In genomic region chr4:132037137-132037536, GRCm38 (mm10) we compare ENCODE assay signal across 27 mouse cellular contexts. TPM values are rescaled to one million over a fixed set of nuclear protein-coding genes. Genes with fewer than 3 reads are reported as not detected.
DNase-seq lines count a peak whose midpoint lies in the region; ATAC-seq lines count a peak whose summit lies in the region.
"Had no signal": no experiment of that assay in that cellular context is flagged by ENCODE, and none has a peak within 500 bp of the region (broad histone marks: within the 10 kb centered on the region; RNA-seq: fewer than 3 reads in every experiment).

No protein-coding gene starts in this region.

- no peak overlapping the region for H3K27ac ChIP-seq in heart, embryonic 11.5 days (ENCODE audit: low read depth, low read length)
- H3K27ac ChIP-seq in liver, embryonic 15.5 days (replicated peaks), result peak overlapping the region; percentile 31; the same call in 1 of the 2 replicates
- no peak overlapping the region for H3K27ac ChIP-seq in midbrain, embryonic 13.5 days
- H3K27ac ChIP-seq: embryonic facial prominence, embryonic 15.5 days; layer of hippocampus, adult 2 months; limb, embryonic 12.5 days had no signal

- peaks cover 3% of the 10 kb centered on the region for H3K4me1 ChIP-seq in heart, embryonic 11.5 days (ENCODE audit: control insufficient read depth, insufficient read depth, low read length)
- peaks cover 87% of the 10 kb centered on the region for H3K4me1 ChIP-seq in liver, embryonic 15.5 days (replicated peaks)
- H3K4me1 ChIP-seq in midbrain, embryonic 13.5 days (replicated peaks), result peaks cover 62% of the 10 kb centered on the region

- no peak overlapping the region for H3K4me3 ChIP-seq in heart, embryonic 11.5 days (ENCODE audit: low read depth, low read length)
- no peak overlapping the region for H3K4me3 ChIP-seq in liver, embryonic 15.5 days (replicated peaks)
- no peak overlapping the region for H3K4me3 ChIP-seq in midbrain, embryonic 13.5 days (replicated peaks)
- H3K4me3 ChIP-seq: embryonic facial prominence, embryonic 15.5 days; heart, embryonic 15.5 days; layer of hippocampus, adult 2 months; limb, embryonic 12.5 days; liver, embryonic 13.5 days; neural tube, embryonic 12.5 days had no signal

- no peaks in the 10 kb centered on the region for H3K36me3 ChIP-seq in heart, embryonic 11.5 days (ENCODE audit: control insufficient read depth, insufficient read depth, low read length)
- peaks cover 63% of the 10 kb centered on the region for H3K36me3 ChIP-seq in liver, embryonic 15.5 days (replicated peaks)
- no peaks in the 10 kb centered on the region for H3K36me3 ChIP-seq in midbrain, embryonic 13.5 days
- H3K36me3 ChIP-seq: embryonic facial prominence, embryonic 15.5 days; heart, embryonic 15.5 days; limb, embryonic 12.5 days; neural tube, embryonic 12.5 days had no signal

- ATAC-seq in heart, embryonic 11.5 days (replicated peaks; ENCODE audit: insufficient number of reproducible peaks, low FRiP score, low TSS enrichment), result no peak
- no peak for ATAC-seq in liver, embryonic 15.5 days (ENCODE audit: insufficient read depth)
- ATAC-seq in CD4-positive, CD25-positive, alpha-beta regulatory T cell, adult 4 months, result peak; percentile 58
- peak; percentile 55 for ATAC-seq in inflammation-experienced regulatory T-cells, adult 6 months
- no peak for ATAC-seq in midbrain, embryonic 13.5 days
- ATAC-seq: forebrain, embryonic 16.5 days had no signal

- WGBS in heart, embryonic 11.5 days (ENCODE audit: insufficient replicate concordance), result 79% methylated on average over 5 of the region's 5 CpGs
- 77% methylated on average over 5 of the region's 5 CpGs for WGBS in liver, embryonic 15.5 days (ENCODE audit: insufficient replicate concordance)
- WGBS in midbrain, embryonic 13.5 days, result 87% methylated on average over 5 of the region's 5 CpGs

- H3K27me3 ChIP-seq in heart, embryonic 11.5 days (ENCODE audit: control insufficient read depth, insufficient read depth, low read length), result no peaks in the 10 kb centered on the region
- no peaks in the 10 kb centered on the region for H3K27me3 ChIP-seq in liver, embryonic 15.5 days
- no peaks in the 10 kb centered on the region for H3K27me3 ChIP-seq in midbrain, embryonic 13.5 days
- H3K27me3 ChIP-seq: embryonic facial prominence, embryonic 15.5 days; heart, embryonic 15.5 days; limb, embryonic 12.5 days; liver, embryonic 13.5 days; neural tube, embryonic 12.5 days had no signal

- DNase-seq in heart, adult 11 months, result peak; percentile 12
- DNase-seq in liver, result no peak
- DNase-seq in layer of hippocampus, adult 11-12 months (ENCODE audit: low spot score), result no peak
- DNase-seq: adrenal gland, postnatal 14 days; cerebellum, adult 9-10 months; gastrocnemius, postnatal 14 days; heart, postnatal 36 days; kidney, adult 8-10 months; kidney, postnatal 10 days; liver, embryonic 13.5 days; lung, postnatal 4 days; retina, postnatal 1 day; thymus, postnatal 25 days had no signal

- H3K9me3 ChIP-seq in heart, embryonic 11.5 days (replicated peaks; ENCODE audit: control insufficient read depth, low read length), result no peaks in the 10 kb centered on the region
- H3K9me3 ChIP-seq in liver, embryonic 15.5 days (replicated peaks), result no peaks in the 10 kb centered on the region
- no peaks in the 10 kb centered on the region for H3K9me3 ChIP-seq in midbrain, embryonic 13.5 days
- H3K9me3 ChIP-seq: embryonic facial prominence, embryonic 15.5 days; heart, embryonic 15.5 days; limb, embryonic 12.5 days; liver, embryonic 13.5 days; neural tube, embryonic 12.5 days had no signal

- H3K9ac ChIP-seq in heart, embryonic 11.5 days (ENCODE audit: low read depth, low read length), result no peak overlapping the region
- no peak overlapping the region for H3K9ac ChIP-seq in liver, embryonic 15.5 days
- no peak overlapping the region for H3K9ac ChIP-seq in midbrain, embryonic 13.5 days (replicated peaks)
- H3K9ac ChIP-seq: embryonic facial prominence, embryonic 15.5 days; heart, embryonic 15.5 days; limb, embryonic 12.5 days; liver, embryonic 13.5 days; neural tube, embryonic 12.5 days had no signal

- H3K4me2 ChIP-seq in heart, embryonic 11.5 days, result no peak overlapping the region
- H3K4me2 ChIP-seq in liver, embryonic 15.5 days, result no peak overlapping the region
- no peak overlapping the region for H3K4me2 ChIP-seq in midbrain, embryonic 13.5 days (replicated peaks)
- H3K4me2 ChIP-seq: embryonic facial prominence, embryonic 15.5 days; heart, embryonic 15.5 days; limb, embryonic 12.5 days; liver, embryonic 13.5 days; midbrain, embryonic 11.5 days had no signal

RNA-seq across cellular contexts. Expression of gene Gm10300, which starts 37.4 kb away (rescaled TPM):
- 0.10 and 0.20 TPM in 2 replicates for polyA plus RNA-seq in heart, embryonic 11.5 days (2014; fragmentation: Nextera tagmentation; extraction: Ambion mirVana)
- polyA plus RNA-seq in liver, embryonic 15.5 days (2015; fragmentation: Nextera tagmentation; extraction: Ambion mirVana), result 0.43 and 0.46 TPM in 2 replicates
- polyA plus RNA-seq in CD4-positive, CD25-positive, alpha-beta regulatory T cell, adult 4 months (2017; shearing (Covaris generic)), result not detected
- not detected for polyA plus RNA-seq in inflammation-experienced regulatory T-cells, adult 6 months (2017; shearing (Covaris generic))
- not detected in 2 replicates for polyA plus RNA-seq in midbrain, embryonic 13.5 days (2015; fragmentation: Nextera tagmentation; extraction: Ambion mirVana)
- polyA plus RNA-seq: brain, embryonic 14.5 days; forebrain, embryonic 16.5 days; midbrain, embryonic 11.5 days; neural tube, embryonic 12.5 days; testis, adult 2 months had no signal

RNA-seq across cellular contexts. Expression of gene Epb41, which starts 38.0 kb away (rescaled TPM):
- 67.5 and 73.2 TPM in 2 replicates for polyA plus RNA-seq in heart, embryonic 11.5 days (2014; fragmentation: Nextera tagmentation; extraction: Ambion mirVana)
- 181 and 204 TPM in 2 replicates for polyA plus RNA-seq in liver, embryonic 15.5 days (2015; fragmentation: Nextera tagmentation; extraction: Ambion mirVana)
- polyA plus RNA-seq in CD4-positive, CD25-positive, alpha-beta regulatory T cell, adult 4 months (2017; shearing (Covaris generic)), result 10 to 100 TPM; 32.3 to 35.4 TPM
- polyA plus RNA-seq in inflammation-experienced regulatory T-cells, adult 6 months (2017; shearing (Covaris generic)), result 10 to 100 TPM; 28.0 to 33.5 (median 31.8) TPM
- polyA plus RNA-seq in midbrain, embryonic 13.5 days (2015; fragmentation: Nextera tagmentation; extraction: Ambion mirVana), result 120 and 122 TPM in 2 replicates

Comparison
In these comparisons a context has a peak if more than half of its experiments do, and no peak if none do; other contexts are left out.
1. ATAC-seq: peak in CD4-positive, CD25-positive, alpha-beta regulatory T cell, adult 4 months (single experiment) and inflammation-experienced regulatory T-cells, adult 6 months (single experiment); none in heart, embryonic 11.5 days (single experiment), liver, embryonic 15.5 days (single experiment) and midbrain, embryonic 13.5 days (single experiment).